Mouse (Mus musculus) left cerebral cortex, postnatal 36 days (tissue): Measurements from ENCODE around the gene Lrrc74b. TPM values are rescaled to one million over a fixed set of nuclear protein-coding genes. Genes with fewer than 3 reads are reported as not detected.
A peak's percentile ranks its signal among the peaks of the same experiment; 100 is the strongest.

Experiments
- DNase-seq, 2 experiments: peaks; one replicate each; pipeline ENCODE4 v3.0.0; 2021 to 2022; ENCODE audit warnings: low spot score in 2 of 2, mixed read lengths in 1 of 2
- intact Hi-C: fragments of 180-260 bp; cut with DNase I; formaldehyde crosslinking; loops from one replicate; pipeline ENCODE4 v1.15.1; 2025
- total RNA-seq, 2 experiments: library from RNA; stranded (reverse); gene quantifications; 2 replicates each; pipeline ENCODE4 v1.2.3; 2021

Gene Lrrc74b
- under 1 TPM; 0.42 to 0.72 TPM for total RNA-seq

DNA sequence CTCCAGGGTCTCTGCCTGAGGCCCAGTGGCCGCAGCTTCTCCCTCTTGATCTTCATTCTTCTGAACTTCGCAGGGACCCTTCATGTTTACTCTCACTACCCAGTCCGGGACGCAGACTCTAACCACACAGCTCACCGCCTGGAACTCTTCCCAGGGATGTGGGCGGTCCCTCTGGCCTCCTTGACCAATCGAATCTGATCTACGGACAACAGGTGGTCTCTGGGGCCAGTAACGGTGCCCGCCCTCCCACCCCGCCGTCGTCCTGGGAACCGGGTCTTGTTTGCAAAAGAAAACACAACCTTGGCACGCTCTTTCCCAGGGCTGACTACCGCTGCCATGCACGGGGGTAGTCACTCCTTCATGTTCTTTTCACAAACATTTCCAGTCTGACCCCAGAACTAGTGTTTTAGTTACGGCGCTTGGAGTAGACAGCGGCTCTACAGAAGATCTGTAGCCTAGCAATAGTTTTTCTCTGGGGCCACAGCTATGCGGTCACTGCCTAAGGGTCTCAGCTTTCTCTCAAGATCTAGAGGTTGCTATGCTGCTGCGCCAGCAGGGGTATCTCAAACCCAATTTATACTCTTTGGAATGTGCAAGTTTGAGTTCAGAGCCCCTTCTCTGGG, at the start of gene Lrrc74b:
Gene Lrrc74b, minus strand, starts transcription at position 120 of the 623 bp plus-strand sequence.
- intact Hi-C loops: no loop called here
- DNase-seq: no peak

DNA sequence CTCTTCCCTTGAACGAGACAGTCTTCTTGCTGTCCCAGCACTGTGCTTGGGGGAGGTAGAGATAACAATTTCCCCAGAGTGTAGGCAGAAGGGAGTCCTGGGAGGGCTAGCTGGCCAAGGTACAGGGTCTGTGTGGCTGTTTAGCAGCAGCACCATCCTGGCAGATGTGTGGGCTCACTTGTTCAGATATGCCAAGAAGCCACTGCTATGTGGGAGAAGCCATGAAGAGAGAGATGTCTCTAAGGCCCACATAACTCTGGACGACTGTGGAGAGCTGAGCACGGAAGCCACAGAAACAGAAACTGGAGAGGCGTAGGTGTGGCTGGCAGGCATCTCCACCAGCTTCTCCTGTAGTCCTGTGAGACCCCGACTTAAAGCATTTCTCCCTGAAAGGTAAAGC, 44.6 kb upstream of the Lrrc74b start:
- peak in 1 of 2 experiments; percentile 43 for DNase-seq
- intact Hi-C loops: no loop called here

DNA sequence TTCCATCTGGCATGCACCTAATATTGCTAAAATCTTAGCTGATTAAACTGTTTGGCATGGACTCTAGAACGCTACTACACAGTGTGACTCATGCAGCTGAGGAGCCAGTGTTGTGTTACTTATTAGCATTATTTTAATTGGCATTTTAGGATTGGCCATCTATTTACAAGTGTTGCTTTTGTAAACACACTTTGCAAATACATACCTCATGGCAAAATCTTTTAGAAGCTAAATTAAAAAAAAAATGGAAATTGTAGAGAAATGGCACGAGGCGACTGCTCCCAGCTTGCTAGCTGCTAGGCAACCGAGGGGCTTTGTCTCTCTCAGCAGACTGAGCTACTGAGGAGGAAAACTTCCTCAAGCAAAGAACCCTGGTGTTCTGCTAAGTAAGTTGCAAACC, 43.9 kb upstream of the Lrrc74b start:
- intact Hi-C loops: no loop called here
- DNase-seq: no peak

DNA sequence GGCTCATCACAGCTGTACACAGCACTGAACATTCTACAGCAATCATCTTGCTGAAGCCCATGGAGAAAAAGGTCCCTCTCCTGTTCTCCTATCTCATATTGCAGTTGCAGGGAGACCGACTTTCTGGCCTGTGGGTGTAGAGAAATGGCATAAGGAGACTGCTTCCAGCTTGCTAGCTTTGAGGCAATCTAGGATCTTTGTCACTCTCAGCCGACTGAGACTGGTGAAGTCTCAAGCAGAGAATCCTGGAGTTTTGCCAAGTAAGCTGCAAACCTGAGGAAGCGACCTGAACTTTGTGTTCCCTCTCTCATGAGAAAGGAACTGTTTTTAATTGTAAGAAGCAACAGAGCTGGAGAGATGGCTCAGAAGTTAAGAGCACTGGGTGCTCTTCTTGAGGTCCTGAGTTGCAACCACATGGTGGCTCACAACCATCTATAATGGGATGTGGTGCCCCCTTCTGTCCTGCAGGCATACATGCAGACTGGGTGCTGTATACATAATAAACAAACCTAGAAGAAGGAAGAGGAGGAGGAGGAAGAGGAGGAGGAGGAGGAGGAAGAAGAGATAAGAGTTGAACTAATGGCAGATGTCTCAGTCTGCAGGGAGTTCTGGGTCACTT, 40.0 kb upstream of the Lrrc74b start:
- no peak for DNase-seq
- intact Hi-C loops: no loop called here

DNA sequence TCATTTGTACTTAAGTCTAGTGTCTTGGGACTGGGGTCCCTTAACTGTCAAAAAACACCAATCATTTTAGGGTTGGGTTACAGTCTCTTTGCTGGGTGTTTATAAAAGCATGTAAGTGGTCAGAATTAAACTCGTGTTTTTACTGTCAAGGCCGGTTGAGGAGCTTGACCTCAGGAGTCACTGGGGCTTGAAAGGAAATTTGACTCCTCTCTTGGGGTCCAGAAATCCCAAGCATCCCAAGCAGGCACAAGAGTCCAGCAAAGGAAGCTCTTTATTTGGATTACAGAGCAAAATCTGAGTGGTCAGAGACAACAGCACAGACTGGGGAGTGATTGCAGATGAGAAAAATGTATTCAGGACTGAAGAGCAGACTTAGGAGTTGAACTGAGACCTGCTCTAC, 29.7 kb upstream of the Lrrc74b start:
- intact Hi-C loops: no loop called here
- DNase-seq: no peak

DNA sequence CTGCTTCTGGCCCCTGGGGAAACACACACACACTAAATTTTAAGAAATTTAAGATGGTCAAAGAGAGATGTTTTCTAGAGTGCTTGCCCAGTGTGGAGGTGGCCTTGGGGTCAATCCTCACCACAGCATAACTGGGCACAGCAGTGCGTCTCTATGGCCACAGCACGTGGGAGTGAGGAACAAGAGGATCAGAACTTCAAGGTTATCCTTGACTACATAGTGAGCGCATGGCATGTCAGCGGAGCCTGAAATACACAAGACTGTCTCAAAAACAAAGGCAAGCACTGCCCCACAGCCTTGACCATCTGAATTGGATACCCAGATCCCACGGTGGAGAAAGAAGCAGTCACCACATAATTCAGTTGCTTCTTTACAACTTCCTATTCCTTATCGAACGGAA, 23.5 kb upstream of the Lrrc74b start:
- intact Hi-C loops: no loop called here
- DNase-seq: no peak

DNA sequence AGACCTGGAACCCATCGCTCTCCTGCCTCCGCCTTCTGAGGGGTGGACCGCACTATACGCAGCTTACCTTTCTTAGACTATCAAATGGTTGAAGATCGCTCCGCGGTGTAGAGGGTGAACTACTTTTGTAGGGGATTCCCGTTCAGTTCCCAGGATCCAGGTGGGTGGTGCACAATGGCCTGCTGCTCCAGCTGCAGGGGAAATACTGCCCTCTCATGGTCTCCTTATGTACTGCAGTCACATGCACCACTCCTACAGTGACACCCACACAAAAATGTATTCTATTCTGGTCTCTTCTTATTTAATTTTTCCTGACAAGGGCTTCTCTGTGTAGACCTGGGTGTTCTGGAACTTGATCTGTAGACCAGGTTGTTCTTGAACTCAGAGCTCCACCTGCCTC, 22.0 kb upstream of the Lrrc74b start, which contains the start of gene Slc7a4:
Gene Slc7a4, minus strand, starts transcription at position 151 of the 400 bp plus-strand sequence.
- intact Hi-C loops: no loop called here
- DNase-seq: no peak

DNA sequence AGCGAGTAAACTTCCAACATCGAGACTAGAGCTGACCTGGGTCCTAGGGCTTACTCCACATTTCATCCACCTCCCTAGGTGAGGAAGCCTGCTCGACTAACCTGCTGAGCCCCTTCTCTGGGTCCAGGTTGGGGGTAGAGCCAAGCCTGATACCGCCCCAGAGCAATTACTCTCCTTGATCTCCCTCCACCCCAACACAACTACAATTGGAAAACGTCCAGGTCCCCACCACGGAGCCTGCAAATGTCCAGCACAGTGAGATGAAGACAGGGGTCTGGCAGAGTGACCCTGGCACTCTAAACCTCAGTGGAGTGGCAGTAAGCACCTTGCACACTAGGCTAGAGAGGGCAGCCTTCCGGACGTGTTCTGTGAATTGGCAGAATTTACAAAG, 15.8 kb upstream of the Lrrc74b start:
- DNase-seq: no peak
- intact Hi-C loops: no loop called here

DNA sequence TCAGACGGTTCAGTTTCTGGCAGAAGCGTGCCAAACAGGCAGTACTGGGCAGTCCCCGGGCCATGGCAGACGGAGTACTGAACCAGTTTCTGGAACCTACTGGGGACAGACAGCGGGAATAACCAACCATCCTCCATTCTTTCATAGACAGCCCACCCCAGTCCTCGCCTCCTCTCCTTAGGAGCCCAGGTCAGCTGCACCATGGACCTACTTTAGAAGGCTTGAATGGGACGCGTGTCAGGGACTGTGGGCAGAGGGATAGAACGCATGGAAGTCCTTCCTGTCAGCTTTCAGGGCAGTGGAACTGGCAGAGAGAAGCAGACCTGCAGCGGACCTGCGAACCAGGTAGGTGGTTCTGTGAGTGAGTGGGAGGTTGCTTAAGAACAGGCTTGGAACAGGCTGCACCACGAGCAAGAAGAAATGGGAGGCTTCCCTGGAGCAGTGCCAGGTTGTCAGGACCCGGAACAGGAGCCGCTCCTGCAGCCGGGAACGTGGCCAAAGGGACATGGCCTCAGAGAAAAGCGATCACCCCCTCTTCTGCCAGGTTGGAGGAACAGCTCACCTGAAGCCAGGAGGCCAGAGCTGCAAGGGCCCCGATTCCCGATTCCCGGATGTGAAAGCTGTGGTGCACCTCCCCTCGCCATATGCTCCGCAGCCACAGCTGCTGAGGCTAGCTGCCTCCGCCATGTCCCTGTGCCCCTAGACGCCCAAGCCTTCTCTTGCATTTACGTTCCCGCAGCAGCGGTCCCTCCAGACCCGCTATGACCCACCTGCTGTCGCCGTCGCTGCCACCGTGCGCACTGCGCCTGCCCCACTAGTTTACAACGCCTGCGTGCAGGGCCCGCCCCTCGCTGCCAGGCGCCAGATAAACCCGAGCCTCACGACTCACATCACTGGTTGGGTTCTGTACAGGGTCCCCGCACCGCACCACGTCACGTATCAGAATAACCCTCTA, 15.1 kb upstream of the Lrrc74b start:
- peak; percentile 78 to 84 for DNase-seq
- intact Hi-C loops: no loop called here

DNA sequence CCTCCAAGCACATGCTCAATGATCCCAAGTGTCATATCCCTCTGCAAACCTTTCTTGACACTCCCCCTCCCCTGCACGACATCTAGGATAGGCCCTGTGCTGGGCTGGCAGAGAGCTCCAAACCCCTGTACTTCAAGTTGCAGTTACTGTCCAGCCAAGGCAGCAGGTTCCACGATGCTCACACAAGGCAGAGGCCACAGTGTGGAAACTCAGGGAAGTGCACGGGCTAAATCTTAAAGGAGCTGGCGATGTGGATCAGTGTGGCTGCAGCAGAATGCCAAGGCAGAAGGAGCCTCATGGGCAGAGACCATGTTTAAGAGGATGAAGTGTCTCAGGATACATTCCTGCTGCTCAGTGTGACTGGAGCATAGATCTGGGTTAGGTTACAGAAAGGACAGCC, 5.1 kb upstream of the Lrrc74b start:
- intact Hi-C loops: no loop called here

DNA sequence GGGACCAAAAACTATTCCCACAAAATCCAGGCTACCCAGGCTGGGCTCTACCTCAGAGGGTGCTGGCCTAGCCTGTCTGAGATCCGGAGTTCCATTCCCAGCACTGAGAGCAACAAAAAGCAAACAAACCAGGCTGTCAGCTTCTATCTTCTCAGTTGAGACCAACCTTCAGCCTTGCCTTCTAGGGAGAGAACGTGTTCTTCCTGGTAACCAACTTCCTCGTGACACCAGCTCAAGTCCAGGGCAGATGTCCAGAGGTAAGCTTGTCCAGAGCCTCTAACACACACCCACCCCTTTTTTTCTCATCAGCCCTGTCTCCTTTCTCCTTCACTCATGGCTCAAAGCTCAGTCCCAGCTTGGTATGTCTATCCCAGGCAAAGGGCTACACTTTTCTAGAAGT, 3.7 kb upstream of the Lrrc74b start:
- intact Hi-C loops: no loop called here
- DNase-seq: no peak

More for the DNA sequence above, 5.1 kb upstream of the Lrrc74b start:
- no peak for DNase-seq

DNA sequence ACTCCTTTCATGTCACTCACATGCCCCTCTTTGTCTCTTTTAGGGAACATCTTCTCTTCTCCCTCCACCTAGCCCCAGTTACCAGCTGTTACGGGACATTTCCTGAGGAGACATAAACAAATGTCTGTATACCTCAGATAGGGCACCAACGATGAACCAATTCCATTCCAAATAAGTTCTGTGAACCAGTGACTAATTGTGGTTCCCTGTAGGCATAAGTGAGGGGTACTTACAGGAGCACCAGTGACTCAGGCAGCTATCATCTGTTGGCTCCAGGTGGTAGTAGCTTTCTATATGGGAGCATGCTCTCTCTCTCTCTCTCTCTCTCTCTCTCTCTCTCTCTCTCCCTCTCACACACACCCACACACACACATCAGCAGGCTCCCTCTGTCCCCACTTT, 3.2 kb upstream of the Lrrc74b start:
- no peak for DNase-seq
- intact Hi-C loops: no loop called here

DNA sequence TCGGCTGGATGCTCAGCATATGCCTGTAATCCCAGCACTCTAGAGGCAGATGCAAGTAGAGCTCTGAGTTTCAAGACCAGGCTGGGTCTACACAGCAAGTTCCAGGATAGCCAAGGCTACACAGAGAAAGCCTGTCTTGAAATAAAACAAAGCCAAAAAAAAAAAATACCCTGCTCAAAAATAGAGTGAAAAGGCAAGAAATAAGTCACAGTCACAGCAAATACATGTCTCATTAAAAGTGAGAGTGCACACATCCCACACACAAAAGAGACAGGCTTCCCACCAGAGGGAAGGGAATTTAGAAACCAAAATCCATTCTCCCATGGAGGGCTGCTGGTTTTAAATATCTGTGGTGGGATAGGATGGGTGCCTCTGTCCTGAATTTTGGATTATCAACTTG, 2.5 kb upstream of the Lrrc74b start:
- no peak for DNase-seq
- intact Hi-C loops: no loop called here

DNA sequence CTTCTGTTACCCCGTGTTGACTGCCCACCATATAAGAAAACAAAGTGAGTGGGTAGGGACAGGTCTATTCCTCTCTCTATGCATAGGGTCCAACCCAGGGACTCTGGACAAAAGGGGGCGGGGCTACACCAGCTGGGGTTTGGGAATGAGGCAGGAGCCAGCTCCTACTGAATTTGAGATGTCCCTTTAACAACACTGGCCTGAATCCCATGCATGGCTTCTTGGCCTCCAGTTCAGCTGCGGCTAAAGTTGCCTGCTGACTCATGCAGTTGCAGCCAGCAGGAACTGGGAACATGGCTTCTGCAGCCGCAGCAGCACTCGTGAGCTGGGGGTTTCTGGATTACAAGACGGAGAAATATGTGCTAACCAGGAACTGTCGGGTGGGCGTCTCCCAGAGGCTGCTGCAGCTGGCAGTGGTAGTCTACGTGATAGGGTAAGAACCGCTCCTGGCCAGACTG, 733 bp upstream of the Lrrc74b start, which contains the start of gene P2rx6:
Gene P2rx6, plus strand, starts transcription at position 135 of the 458 bp plus-strand sequence.
- peak in 1 of 2 experiments; percentile 33 for DNase-seq
- intact Hi-C loops: no loop called here

DNA sequence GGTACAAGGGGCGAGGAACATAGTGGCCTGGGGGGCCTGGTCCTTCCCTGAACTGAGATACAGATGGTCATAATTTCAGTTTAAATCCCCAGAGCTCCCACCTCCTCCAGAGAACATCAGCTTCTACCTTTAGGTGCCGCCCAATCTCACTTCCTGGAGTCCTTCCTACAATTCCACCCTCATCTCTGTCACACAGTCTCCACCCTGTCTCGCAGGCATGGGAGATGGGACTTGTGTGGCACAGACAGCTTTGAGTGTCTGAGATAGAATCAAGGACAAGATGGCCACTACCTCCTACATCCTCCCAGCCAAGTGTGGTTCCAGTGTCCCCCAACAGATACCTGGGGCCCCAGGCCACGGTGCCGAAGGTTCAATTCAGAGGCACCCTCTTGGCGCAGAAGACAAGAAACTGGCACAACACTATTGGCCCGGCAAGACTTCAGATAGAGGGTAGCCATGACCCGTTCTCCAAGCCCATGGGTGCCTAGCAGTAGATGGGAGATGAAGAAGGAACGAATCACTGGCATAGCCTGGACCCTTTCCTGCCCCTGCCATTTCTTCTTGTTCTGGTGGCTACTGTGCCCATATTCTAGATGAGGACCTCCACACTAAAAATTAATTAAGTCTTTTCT, 1.5 kb downstream of the Lrrc74b start:
- DNase-seq: no peak
- intact Hi-C loops: loop anchor here (2.0 kb wide), 1 partner anchor 59 kb away; the partner anchor contains the start of gene Smpd4

DNA sequence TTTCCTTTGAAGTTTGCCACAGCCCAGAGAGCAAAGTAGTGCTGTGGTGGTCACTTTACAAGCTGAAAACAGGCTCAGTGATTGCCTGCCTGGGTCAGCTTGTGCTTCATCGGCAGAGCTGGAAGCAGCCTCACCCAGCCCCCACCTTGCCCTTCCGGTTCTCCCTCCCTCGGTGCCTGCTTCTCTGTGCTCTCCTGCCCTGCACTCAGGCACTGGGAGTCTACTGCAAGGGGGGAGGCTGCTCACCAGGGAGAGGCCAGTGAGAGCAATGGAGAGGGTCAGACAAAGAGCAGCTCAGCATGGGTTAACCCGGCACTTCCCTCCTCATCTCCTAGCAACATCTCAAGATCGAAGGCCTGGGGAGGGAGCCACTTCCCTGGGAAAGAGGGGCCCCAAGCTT, 2.2 kb downstream of the Lrrc74b start:
- no peak for DNase-seq
- intact Hi-C loops: loop anchor here (2.0 kb wide), 1 partner anchor 60 kb away; the partner anchor contains the start of gene Smpd4

DNA sequence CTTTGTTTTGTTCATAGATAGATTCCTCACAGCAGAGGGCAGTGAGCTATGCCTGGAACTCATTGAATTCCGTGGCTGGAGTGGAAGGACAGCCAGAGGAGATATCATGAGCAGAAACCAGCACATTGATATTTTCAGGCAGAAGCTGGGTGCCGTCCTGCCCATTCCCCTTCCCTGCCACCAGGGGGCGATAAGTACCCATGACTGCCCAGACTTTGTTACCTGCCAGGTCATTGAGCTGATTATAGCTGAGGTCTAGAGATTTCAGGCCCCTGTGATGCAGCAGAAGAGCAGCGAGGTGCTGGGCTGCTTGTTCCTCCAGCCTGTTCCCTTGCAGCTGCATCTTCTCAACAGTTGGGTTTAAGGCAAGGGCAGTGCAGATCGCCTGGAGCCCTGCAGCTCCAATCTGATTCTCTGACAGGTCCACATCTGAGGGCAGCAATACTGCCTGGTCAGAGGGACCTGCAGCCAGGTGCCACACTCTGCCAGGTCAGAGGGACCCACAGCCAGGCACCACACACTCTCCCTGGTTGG, 3.0 kb downstream of the Lrrc74b start:
- intact Hi-C loops: loop anchor here (2.0 kb wide), 1 partner anchor 61 kb away; the partner anchor contains the start of gene Smpd4

DNA sequence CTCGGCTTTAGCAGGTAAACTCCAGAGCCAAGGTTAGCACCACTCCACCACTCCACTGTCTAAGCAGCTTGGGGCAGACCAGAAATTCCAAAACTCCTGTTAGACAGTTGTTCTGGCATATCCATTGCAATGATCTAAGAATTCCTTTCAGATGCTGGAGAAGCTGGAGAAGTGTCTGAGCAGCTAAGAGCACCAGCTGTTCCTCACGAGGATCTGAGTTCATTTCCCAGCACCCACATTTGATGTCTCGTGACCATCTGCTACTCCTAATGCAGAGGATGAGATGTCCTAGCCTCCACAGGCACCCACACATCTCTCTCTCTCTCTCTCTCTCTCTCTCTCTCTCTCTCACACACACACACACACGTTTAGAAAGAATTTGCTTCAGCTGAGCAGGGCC, 4.1 kb downstream of the Lrrc74b start:
- intact Hi-C loops: no loop called here
- DNase-seq: no peak

More for the DNA sequence above, 3.0 kb downstream of the Lrrc74b start:
- DNase-seq: peak; percentile 53 to 81

DNA sequence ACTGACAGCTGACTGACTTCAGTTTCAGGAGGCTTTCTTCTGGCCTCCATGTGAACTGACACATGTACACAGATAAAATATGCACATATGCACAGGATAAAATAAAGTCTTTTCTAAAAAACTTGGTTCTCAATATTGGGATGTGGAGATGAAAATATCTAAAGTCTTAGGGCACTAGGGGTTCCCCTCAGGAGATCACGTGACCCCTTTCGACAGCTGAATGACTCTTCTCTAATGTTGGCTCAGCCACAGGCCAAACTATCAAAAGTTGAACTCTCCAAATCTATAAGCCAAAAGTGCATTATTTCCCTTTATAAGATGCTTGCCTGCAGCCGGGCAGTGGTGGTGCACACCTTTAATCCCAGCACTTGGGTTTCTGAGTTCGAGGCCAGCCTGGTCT, 4.9 kb downstream of the Lrrc74b start:
- intact Hi-C loops: no loop called here
- no peak for DNase-seq
